Mouse (Mus musculus): ENCODE measurements around the gene Sh2d3c.

Gene Sh2d3c

GRCm38 (mm10) chr2:32752181-32752580 lies 31.3 kb downstream of the Sh2d3c start:
- in situ Hi-C loops (cut with MboI, MseI), result no loop called here

- in situ Hi-C loops (cut with MboI, MseI), result no loop called here
Measured at GRCm38 (mm10) chr2:32756674-32757055, 35.8 kb downstream of the Sh2d3c start.

- in situ Hi-C loops (cut with MboI, MseI), result no loop called here
Measured at GRCm38 (mm10) chr2:32757056-32757845, 36.4 kb downstream of the Sh2d3c start, which contains the start of gene Tor2a. Tor2a (plus strand) TSS chr2:32757234.

DNA sequence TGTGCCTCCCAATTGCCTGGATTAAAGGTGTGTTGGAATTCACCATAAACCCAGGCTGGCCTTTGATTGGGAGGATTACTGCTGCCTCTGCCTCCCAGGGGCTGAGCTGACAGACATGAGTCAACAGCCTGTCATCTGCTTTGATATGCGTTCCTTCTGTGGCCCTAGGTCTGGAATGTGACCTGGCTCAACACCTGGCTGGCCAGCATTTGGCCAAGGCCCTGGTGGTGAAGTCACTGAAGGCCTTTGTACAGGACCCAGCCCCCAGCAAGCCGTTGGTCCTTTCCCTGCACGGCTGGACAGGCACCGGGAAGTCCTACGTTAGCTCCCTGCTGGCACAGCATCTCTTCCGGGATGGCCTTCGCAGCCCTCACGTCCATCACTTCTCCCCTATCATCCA lies 37.6 kb downstream of the Sh2d3c start:
- in situ Hi-C loops (cut with MboI, MseI), result no loop called here

DNA sequence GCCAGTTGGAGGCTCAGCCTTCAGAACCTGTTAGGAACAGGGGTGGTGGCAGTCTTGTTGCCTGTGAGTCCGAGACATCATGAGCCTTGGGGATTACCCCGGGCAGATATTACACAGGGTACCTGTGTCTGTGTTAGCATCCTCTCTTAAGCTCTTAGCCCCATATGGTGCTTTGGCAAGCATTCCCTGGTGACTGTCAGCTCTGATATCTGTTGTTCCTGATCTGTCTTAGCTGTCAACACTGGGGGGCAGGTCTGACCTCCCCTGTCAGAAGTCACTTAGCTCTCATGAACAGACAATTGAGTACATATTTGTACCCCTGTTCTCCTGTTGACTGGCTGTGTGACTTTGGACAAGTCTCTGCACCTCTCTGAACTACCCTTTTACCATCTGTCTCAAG lies 38.1 kb downstream of the Sh2d3c start:
- in situ Hi-C loops (cut with MboI, MseI), result no loop called here

GRCm38 (mm10) chr2:32761361-32761760 lies 40.5 kb downstream of the Sh2d3c start:
- in situ Hi-C loops (cut with MboI, MseI), result no loop called here

- in situ Hi-C loops (cut with MboI, MseI), result no loop called here
Measured at GRCm38 (mm10) chr2:32761859-32762258, 41.0 kb downstream of the Sh2d3c start.

DNA sequence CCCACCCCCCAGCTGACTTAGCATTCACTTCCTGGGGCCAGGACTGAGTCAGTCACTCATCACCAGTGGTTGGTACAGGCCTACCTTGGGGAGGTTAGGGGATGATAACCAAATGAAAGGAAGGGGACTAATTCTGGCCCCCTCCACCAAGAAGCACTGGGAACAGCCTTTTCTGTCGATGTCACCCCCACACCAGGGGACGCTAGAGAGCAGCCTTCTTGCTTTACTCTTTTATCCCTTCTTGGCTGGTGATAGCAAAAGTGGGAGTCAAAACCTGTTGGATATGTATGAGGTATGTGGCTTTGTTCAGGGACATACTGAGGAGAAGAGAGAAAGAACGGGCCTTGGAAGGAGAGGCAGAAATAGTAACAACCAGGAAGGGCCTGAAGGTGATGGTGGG lies 42.5 kb downstream of the Sh2d3c start:
- in situ Hi-C loops (cut with MboI, MseI), result no loop called here

DNA sequence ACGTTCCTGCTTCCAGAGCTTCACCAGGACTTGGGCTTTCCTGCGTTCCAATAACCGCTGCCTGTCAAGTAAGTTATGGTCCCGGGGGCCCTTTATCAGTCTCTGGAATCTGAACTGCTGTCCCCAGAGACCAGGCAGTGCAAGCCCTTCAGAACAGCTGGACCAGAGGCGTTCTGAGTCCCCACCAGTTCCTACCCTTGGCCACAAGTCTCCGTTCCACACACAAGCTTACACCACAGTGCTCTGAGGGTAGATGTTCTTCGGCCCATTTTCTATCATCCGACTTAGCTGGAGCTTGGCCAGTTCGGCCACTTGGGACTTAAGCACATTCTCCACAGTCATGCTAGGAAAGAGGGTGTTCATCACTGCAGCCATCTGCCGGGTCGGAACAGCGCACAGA lies 46.4 kb downstream of the Sh2d3c start:
- in situ Hi-C loops (cut with MboI, MseI), result no loop called here

DNA sequence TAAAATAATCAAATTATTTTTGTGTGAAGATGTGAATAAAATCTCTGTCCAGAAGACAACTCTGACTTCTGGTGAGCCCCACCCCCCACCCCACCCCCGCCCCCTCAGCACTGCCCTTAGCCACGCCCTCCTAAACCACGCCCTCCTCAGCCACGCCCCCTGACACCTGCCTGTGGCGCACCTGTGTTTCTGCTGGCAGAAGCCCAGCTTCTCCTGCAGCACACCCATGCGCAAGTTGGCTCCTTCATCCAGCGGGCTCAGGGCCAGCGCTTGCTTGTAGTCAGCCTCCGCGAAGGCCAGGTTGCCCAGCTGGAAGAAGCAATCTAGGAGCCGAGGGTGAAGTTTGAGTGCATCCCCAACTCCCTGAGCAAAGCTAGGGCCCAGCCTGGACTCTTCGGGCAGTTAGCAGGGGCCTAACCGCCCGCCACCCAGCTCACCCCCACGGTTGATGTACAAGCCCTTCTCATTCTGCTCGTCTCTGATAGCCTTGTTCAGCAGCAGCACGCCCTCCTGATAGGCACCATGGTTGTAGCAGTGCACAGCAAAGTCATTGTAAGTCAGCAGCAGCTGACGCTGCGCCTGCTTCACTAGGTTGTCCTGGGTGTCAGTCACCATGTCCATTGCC lies 47.9 kb downstream of the Sh2d3c start:
- in situ Hi-C loops (cut with MboI, MseI), result no loop called here

GRCm38 (mm10) chr2:32769327-32770085 lies 48.7 kb downstream of the Sh2d3c start:
- in situ Hi-C loops (cut with MboI, MseI), result loop anchor here (5.0 kb wide), 2 partner anchors 67 to 83 kb away; partner anchors contain the start of gene Fpgs

- in situ Hi-C loops (cut with MboI, MseI), result loop anchor here (5.0 kb wide), 2 partner anchors 70 to 80 kb away; partner anchors contain the start of gene Fpgs
Measured at GRCm38 (mm10) chr2:32771886-32772285, 51.0 kb downstream of the Sh2d3c start.

- in situ Hi-C loops (cut with MboI, MseI), result loop anchor here (5.0 kb wide), 2 partner anchors 70 to 80 kb away; partner anchors contain the start of gene Fpgs
Measured at GRCm38 (mm10) chr2:32772626-32773279, 51.9 kb downstream of the Sh2d3c start.

DNA sequence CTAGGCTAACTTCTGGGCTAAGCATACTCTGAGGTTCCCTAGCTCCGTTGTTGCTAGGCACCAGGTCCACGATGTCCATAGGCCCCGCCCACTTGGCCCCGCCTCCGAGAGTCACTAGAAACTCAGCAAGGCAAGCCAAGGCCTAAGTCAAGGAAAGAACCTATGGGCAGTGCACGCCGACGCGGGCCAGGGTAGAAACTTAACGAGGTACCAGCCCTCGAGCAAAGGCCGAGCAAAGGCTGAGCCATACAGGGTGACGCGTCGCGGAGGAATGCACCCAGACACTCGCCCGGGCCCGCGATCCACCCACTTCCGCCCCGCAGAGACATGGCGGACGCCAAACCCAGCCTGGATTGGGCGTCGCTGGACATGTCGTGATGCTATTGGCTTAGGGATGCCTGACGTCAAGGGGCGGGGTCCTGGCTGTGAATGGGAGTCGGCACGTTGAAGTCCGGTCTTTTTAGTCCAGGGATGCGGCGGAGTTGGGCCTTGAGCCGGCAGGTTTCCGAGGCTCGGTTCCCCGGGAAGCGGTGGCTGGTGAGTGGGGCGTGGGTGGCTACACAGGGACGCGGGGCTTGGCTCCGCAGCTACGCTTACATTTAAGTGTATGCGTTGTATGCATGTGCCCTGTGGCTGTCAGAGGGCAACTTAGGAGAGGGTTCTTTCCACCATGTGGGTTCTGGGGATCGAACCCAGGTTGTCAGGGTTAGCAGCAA lies 54.7 kb downstream of the Sh2d3c start, which contains the start of the genes Ttc16 and Ptrh1:
Gene Ttc16 (minus strand): TSS at position 275 of the 716 bp plus-strand sequence.
Gene Ptrh1 (plus strand): TSS at position 428 of the 716 bp plus-strand sequence.
- in situ Hi-C loops (cut with MboI, MseI), result no loop called here

GRCm38 (mm10) chr2:32776192-32776591 lies 55.3 kb downstream of the Sh2d3c start:
- in situ Hi-C loops (cut with MboI, MseI), result no loop called here

GRCm38 (mm10) chr2:32778081-32778480 lies 57.2 kb downstream of the Sh2d3c start:
- in situ Hi-C loops (cut with MboI, MseI), result no loop called here

DNA sequence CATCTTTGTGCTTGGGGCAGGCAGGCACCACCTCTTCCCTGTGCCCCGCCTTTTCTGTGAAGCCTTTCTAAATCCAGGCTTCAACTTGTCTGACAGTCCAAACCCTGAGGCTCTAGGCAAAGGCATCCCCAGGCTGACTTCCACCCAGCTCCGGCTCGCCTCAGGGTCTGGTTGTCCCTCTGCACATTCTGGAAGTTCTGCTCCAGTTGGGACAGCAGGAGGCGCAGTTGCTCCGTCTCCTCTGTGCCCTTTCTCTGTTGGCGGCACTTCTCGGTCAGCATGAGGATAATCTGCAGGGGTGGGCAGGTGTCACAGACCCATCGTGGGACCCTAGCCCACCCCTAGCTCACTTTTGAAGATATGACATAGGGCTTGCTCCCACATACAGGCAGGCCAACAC lies 58.3 kb downstream of the Sh2d3c start:
- in situ Hi-C loops (cut with MboI, MseI), result no loop called here

DNA sequence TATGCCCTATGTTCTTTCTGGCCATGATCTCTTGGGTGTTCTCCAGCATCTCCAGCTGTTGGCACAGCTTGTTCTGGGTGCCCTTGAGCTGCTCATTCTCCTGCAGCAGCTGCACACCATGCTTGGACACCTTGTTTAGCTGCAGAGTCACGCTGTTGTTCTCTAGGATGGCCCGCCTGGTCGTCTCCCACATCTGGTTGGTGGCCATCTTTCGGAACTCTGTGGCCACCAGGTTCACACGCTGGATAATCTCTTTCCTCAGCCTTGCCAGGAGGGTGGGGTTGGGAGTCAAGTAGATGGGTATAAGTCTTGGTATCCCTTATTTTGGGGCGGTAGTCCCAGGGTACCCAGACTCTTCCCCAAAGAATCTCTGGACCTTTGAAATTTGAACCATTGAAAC lies 58.9 kb downstream of the Sh2d3c start:
- in situ Hi-C loops (cut with MboI, MseI), result no loop called here

GRCm38 (mm10) chr2:32781710-32782109 lies 60.9 kb downstream of the Sh2d3c start:
- in situ Hi-C loops (cut with MboI, MseI), result no loop called here

DNA sequence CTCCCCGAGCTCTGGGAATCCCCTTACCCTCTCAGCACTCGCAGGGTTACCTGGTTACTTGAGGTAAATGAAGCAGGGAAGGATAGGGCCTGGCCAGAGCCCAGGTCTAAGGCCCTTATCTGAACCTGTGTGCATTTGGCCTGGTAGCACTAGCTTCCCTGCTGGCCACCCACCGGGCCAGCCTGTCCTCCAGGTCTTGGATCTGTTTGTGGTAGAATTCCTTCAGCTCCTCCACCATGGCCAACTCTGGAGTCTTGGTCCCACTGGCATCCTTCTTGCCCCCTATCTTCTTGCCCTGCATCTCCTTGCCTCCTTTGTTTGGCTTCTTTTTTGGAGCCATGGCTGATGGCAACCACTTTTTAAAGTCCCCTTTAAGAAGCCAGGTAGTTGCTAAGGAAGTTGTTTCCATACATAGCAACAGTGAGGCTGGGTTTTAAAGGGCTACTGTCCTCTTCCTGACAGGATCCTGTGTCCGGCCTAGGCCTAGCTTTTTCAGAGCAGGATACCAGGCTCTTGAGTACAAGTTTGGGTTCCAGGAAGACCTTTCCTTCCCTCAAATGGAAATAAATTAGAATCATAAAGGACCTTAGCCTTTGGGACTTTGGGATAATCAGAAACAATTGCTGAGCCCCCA lies 63.3 kb downstream of the Sh2d3c start, which contains the start of gene Cfap157:
Gene Cfap157 (minus strand): TSS at position 381 of the 634 bp plus-strand sequence.
- in situ Hi-C loops (cut with MboI, MseI), result no loop called here
